Mouse (Mus musculus) hindbrain, embryonic 10.5 days (tissue): ENCODE results near the gene Rbm4b. TPM values are rescaled to one million over a fixed set of nuclear protein-coding genes. Genes with fewer than 3 reads are reported as not detected.

ENCODE experiments used
- DNase-seq: peaks from one replicate; pipeline ENCODE4 v3.0.0-alpha.2; 2017; ENCODE audit warnings: low spot score
- H3K27ac ChIP-seq: fragments of 300-500 bp; sonication (generic); 2 replicates; pipeline ENCODE4 v1.5.1; 2016; ENCODE audit warnings: mild to moderate bottlenecking, moderate library complexity
- H3K27me3 ChIP-seq: fragments of 300-500 bp; sonication (generic); 2 replicates; pipeline ENCODE4 v1.6.1; 2016; ENCODE audit warnings: mild to moderate bottlenecking; ENCODE audit not compliant: poor library complexity, insufficient read depth, severe bottlenecking
- H3K36me3 ChIP-seq: fragments of 300-500 bp; sonication (generic); 2 replicates; pipeline ENCODE4 v1.6.1; 2016; ENCODE audit warnings: mild to moderate bottlenecking, moderate library complexity
- H3K4me1 ChIP-seq: fragments of 300-500 bp; sonication (generic); replicated peaks from 2 replicates; pipeline ENCODE4 v1.6.1; 2016; ENCODE audit warnings: mild to moderate bottlenecking
- H3K4me3 ChIP-seq: fragments of 300-500 bp; sonication (generic); 2 replicates; pipeline ENCODE4 v1.5.1; 2016; ENCODE audit warnings: mild to moderate bottlenecking, moderate library complexity
- H3K9me3 ChIP-seq: fragments of 300-500 bp; sonication (generic); 2 replicates; pipeline ENCODE4 v1.6.1; 2016; ENCODE audit warnings: mild to moderate bottlenecking, moderate library complexity
- WGBS: fragments of 180-500 bp; shearing (Covaris S2); methylation state at CpG from one replicate; pipeline ENCODE4 v1.1.7; 2016; 5-methylcytosine and 5-hydroxymethylcytosine counted together
- polyA plus RNA-seq: library from polyadenylated mRNA; unstranded; fragments of >200 nt; fragmentation: Nextera tagmentation; extraction: Ambion mirVana; gene quantifications from 2 replicates; pipeline ENCODE4 v1.2.1, GENCODE M21; 2016

The Rbm4b gene
- polyA plus RNA-seq = 108 and 124 TPM in 2 replicates

GRCm38 (mm10) chr19:4756193-4756911, at the start of gene Rbm4b:
TSS of gene Rbm4b (plus strand) at chr19:4756497.
- Histone ChIP-seq H3K9me3 (no peaks in the 10 kb centered on the region), H3K4me3 (peak within 1 kb of the TSS; percentile 86), H3K36me3 (peaks cover 50% of the 10 kb centered on the region), H3K27ac (peak within 1 kb of the TSS; percentile 99), H3K4me1 (peaks cover 34% of the 10 kb centered on the region), H3K27me3 (no peaks in the 10 kb centered on the region)
- peak; percentile 99 for DNase-seq
- under 1% methylated on average over 65 of the region's 65 CpGs for WGBS

GRCm38 (mm10) chr19:4708765-4709164, 47.5 kb upstream of the Rbm4b start:
- no peak overlapping the region for H3K4me3 ChIP-seq
- DNase-seq = no peak
- no peak overlapping the region for H3K27ac ChIP-seq
- peaks cover 51% of the 10 kb centered on the region for H3K27me3 ChIP-seq
- peaks cover 29% of the 10 kb centered on the region for H3K4me1 ChIP-seq
- no peaks in the 10 kb centered on the region for H3K9me3 ChIP-seq
- WGBS = 86% methylated on average over 10 of the region's 10 CpGs
- no peaks in the 10 kb centered on the region for H3K36me3 ChIP-seq

GRCm38 (mm10) chr19:4711098-4711600, 45.1 kb upstream of the Rbm4b start, which contains the start of gene Sptbn2:
TSS of gene Sptbn2 (plus strand) at chr19:4711167.
- Histone ChIP-seq H3K4me3 (peak within 1 kb of the TSS; percentile 75), H3K36me3 (no peaks in the 10 kb centered on the region), H3K9me3 (no peaks in the 10 kb centered on the region), H3K27ac (peak within 1 kb of the TSS; percentile 94), H3K27me3 (peaks cover 55% of the 10 kb centered on the region), H3K4me1 (peaks cover 43% of the 10 kb centered on the region)
- 9% methylated on average over 13 of the region's 13 CpGs for WGBS
- DNase-seq = no peak

- peak; percentile 77 for DNase-seq
- Histone ChIP-seq H3K27ac (peak overlapping the region; percentile 94), H3K9me3 (no peaks in the 10 kb centered on the region), H3K27me3 (peaks cover 55% of the 10 kb centered on the region), H3K4me1 (peaks cover 43% of the 10 kb centered on the region), H3K36me3 (no peaks in the 10 kb centered on the region), H3K4me3 (peak overlapping the region; percentile 75)
- 1% methylated on average over 65 of the region's 65 CpGs for WGBS
Observed at GRCm38 (mm10) chr19:4711601-4712155, 44.6 kb upstream of the Rbm4b start.

GRCm38 (mm10) chr19:4712156-4712780, 44.0 kb upstream of the Rbm4b start:
- no peaks in the 10 kb centered on the region for H3K9me3 ChIP-seq
- H3K27me3 ChIP-seq = peaks cover 55% of the 10 kb centered on the region
- peak overlapping the region; percentile 75 for H3K4me3 ChIP-seq
- peaks cover 43% of the 10 kb centered on the region for H3K4me1 ChIP-seq
- WGBS = under 1% methylated on average over 60 of the region's 60 CpGs
- no peaks in the 10 kb centered on the region for H3K36me3 ChIP-seq
- peak overlapping the region; percentile 94 for H3K27ac ChIP-seq
- peak; percentile 71 for DNase-seq

GRCm38 (mm10) chr19:4712781-4713526, 43.3 kb upstream of the Rbm4b start:
- WGBS = 41% methylated on average over 13 of the region's 13 CpGs
- peaks cover 55% of the 10 kb centered on the region for H3K27me3 ChIP-seq
- H3K27ac ChIP-seq = peak overlapping the region; percentile 94
- H3K36me3 ChIP-seq = 0 out of 2 replicates have a peak, but pooled peaks cover 3% of the 10 kb centered on the region
- peaks cover 43% of the 10 kb centered on the region for H3K4me1 ChIP-seq
- H3K4me3 ChIP-seq = peak overlapping the region; percentile 75
- DNase-seq = no peak
- H3K9me3 ChIP-seq = no peaks in the 10 kb centered on the region

- Histone ChIP-seq H3K4me1 (peaks cover 51% of the 10 kb centered on the region), H3K27me3 (peaks cover 54% of the 10 kb centered on the region), H3K9me3 (no peaks in the 10 kb centered on the region), H3K36me3 (peaks cover 5% of the 10 kb centered on the region; the same call in 1 of the 2 replicates), H3K4me3 (peak overlapping the region; percentile 75), H3K27ac (no peak overlapping the region)
- DNase-seq = no peak
- WGBS = 60% methylated on average over 3 of the region's 3 CpGs
Observed at GRCm38 (mm10) chr19:4713886-4714285, 42.4 kb upstream of the Rbm4b start.

- DNase-seq = no peak
- WGBS = 95% methylated on average over 14 of the region's 14 CpGs
- H3K36me3 ChIP-seq = peaks cover 31% of the 10 kb centered on the region
- no peak overlapping the region for H3K27ac ChIP-seq
- no peak overlapping the region for H3K4me3 ChIP-seq
- no peaks in the 10 kb centered on the region for H3K9me3 ChIP-seq
- H3K4me1 ChIP-seq = peaks cover 67% of the 10 kb centered on the region
- H3K27me3 ChIP-seq = peaks cover 55% of the 10 kb centered on the region
Observed at GRCm38 (mm10) chr19:4716756-4717155, 39.5 kb upstream of the Rbm4b start.

- H3K4me3 ChIP-seq = no peak overlapping the region
- no peaks in the 10 kb centered on the region for H3K9me3 ChIP-seq
- DNase-seq = no peak
- peaks cover 31% of the 10 kb centered on the region for H3K36me3 ChIP-seq
- H3K4me1 ChIP-seq = peaks cover 63% of the 10 kb centered on the region
- H3K27ac ChIP-seq = no peak overlapping the region
- WGBS = 95% methylated on average over 2 of the region's 2 CpGs
- H3K27me3 ChIP-seq = peaks cover 51% of the 10 kb centered on the region
Observed at GRCm38 (mm10) chr19:4717281-4717680, 39.0 kb upstream of the Rbm4b start.

- H3K36me3 ChIP-seq = peaks cover 31% of the 10 kb centered on the region
- no peaks in the 10 kb centered on the region for H3K9me3 ChIP-seq
- no peak for DNase-seq
- 29% methylated on average over 12 of the region's 12 CpGs for WGBS
- 0 out of 2 replicates have a peak overlapping the region, but pooled peaks have one; percentile 21 for H3K4me3 ChIP-seq
- peak overlapping the region; percentile 24; the same call in 1 of the 2 replicates for H3K27ac ChIP-seq
- peaks cover 37% of the 10 kb centered on the region for H3K27me3 ChIP-seq
- peaks cover 49% of the 10 kb centered on the region for H3K4me1 ChIP-seq
Observed at GRCm38 (mm10) chr19:4718716-4719115, 37.6 kb upstream of the Rbm4b start.

GRCm38 (mm10) chr19:4719351-4719764, 36.9 kb upstream of the Rbm4b start:
- DNase-seq = peak; percentile 61
- Histone ChIP-seq H3K36me3 (peaks cover 37% of the 10 kb centered on the region), H3K4me1 (peaks cover 43% of the 10 kb centered on the region), H3K27me3 (peaks cover 30% of the 10 kb centered on the region), H3K27ac (no peak overlapping the region), H3K4me3 (peak overlapping the region; percentile 1; the same call in 1 of the 2 replicates), H3K9me3 (no peaks in the 10 kb centered on the region)
- WGBS = 18% methylated on average over 5 of the region's 5 CpGs

GRCm38 (mm10) chr19:4720112-4720511, 36.2 kb upstream of the Rbm4b start:
- peaks cover 37% of the 10 kb centered on the region for H3K4me1 ChIP-seq
- no peak overlapping the region for H3K27ac ChIP-seq
- no peaks in the 10 kb centered on the region for H3K9me3 ChIP-seq
- peak overlapping the region; percentile 31; the same call in 1 of the 2 replicates for H3K4me3 ChIP-seq
- no peak for DNase-seq
- H3K36me3 ChIP-seq = peaks cover 43% of the 10 kb centered on the region
- 83% methylated on average over 15 of the region's 15 CpGs for WGBS
- peaks cover 23% of the 10 kb centered on the region for H3K27me3 ChIP-seq
